Mouse (Mus musculus): ENCODE results near the gene Zfp869. TPM values are rescaled to one million over a fixed set of nuclear protein-coding genes. Genes with fewer than 3 reads are reported as not detected.
"Not testable (repeated sequence)": the region's sequence is repeated elsewhere in the genome, so short reads cannot be mapped to it uniquely, and the experiment has no call there.

Zfp869 gene
- 10 to 100 TPM; 33.1 to 40.6 TPM for polyA plus RNA-seq (2017; shearing (Covaris generic))

DNA sequence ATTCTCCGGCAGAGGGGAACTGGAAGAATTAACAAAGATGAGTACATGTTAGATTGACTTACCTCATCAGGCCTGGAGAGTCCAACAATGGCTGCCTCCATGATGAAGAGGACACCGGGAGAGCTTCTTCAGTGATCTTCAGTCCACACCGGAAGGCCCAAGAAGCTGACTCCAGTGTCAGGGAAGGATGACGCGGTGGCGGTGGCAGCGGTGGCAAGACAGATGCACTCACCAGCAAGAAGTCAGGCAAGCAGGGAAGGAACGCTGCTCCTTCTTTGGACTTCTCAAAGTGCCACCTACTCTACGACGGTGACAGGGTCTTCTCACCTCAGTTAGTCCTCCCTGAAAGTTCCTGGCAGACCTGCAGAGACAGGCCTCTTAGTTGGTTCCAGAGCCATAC is at the start of gene Zfp869:
Zfp869 (minus strand) TSS at position 101 of the 400 bp plus-strand sequence.
- ATAC-seq, result not testable (repeated sequence)

DNA sequence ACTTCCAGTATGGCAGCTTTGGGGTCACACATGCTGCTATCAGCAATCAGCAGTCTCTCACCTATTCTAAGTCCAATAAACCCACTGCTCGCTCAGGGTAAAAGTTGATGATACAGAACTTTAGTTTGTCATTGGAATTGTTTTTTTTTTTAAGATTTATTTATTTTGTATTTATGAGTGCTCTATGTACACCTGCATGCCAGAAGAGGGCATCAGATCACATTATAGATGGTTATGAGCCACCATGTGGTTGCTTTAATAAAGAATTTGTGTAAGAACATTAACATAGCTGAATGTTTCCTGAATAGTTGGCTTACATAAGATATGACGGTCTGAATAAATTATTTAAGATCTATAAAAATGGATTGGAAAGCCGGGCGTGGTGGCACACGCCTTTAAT is 47.8 kb upstream of the Zfp869 start:
- no peak for ATAC-seq

DNA sequence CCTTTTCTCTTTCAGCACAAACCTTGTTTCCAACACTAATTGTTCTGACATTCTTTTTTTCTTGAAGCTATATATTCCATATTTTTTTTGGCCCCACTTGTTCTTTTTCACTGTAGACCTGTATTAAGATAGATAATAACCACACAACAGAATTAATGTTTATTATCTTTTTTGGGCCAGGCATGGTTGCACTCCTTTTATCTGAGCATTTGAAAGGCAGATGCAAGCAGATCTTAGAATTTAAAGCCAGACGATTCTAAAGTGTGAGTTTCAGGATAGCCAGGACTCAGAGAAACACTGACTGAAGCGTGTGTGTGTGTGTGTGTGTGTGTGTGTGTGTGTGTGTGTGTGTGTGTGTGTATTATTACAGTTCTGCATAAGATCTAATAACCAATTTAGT is 41.9 kb upstream of the Zfp869 start:
- no peak for ATAC-seq

DNA sequence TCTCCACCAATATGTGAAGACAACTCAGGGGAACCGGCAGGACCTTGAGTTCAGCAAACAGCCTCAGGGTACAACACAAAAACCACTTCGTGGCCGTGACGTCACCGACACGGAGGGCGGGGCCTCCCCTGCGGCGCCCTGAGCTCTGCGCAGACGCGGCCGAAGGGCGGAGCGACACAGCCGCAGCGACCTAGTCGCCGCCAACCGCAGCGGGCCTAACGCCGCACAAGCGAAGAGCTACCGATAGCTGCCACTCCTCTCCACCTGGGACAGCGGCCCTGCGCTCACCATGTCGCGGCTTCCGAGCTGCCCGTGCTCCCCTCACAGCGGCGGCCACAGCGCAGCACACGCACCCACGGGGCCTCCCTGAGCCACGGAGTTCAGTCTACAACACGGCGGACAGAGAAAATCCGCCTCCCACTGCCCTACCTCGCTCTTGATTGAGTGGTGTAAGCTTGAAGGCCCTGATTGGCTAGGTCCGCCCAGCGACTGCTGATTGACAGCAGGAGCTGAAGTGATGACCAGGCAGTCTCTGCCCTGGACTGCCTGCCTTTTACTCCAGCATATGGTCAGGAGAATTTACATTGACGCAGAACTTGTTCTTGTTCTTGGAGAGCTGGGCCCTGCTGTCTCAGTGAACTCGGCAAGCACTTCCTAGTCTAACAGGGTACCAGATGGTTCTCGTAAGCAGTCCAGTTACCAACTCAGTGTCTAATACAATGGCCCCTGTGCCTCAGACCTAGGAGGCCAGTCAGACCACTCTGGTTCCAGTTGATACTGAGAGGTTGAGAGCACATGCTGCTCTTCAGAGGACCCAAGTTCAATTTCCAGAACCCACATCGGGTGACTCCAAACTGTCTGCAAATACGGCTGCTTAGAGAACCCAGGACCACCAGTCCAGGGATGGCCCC is 39.3 kb upstream of the Zfp869 start, which contains the start of gene Zfp963:
Zfp963 (minus strand) TSS at position 427 of the 911 bp plus-strand sequence.
- peak; percentile 91 for ATAC-seq

DNA sequence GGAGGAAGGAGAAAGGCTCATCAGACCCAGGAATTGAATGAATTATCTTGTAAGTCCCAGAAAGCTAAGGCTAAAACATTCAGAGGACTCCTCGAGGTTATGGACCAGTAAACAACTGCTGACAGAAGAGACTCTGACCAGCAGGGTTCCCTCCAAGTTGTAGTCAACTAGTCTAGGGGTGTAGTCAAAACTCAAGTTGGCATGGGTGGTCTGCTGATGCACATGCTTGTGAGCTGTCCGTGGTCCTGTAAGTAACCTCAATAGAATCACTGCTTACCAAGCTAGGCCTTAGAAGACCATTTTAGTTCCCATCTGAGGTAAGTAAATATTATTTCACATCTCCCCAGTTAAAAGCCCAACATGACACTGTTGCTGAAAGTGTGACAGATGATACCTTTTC is 30.7 kb upstream of the Zfp869 start:
- ATAC-seq, result no peak

DNA sequence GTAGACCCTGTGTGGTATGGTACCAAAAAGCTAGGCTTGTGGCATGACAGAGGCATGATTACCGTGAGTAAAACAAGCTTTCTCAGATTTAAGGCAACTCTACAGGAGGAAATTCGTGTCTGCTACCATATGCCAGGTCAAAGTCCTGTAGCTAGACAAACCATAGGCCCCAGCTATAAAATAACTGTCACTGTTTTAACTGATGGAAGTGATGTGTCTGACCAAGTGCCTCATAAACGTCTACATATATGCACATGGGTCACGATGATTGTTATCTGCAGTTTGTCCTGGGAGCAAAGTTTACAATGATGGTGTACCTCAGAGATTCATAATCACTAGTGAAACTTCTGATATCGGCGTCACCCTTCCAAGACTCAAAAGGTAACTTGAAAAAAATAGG is 30.2 kb upstream of the Zfp869 start:
- ATAC-seq, result no peak

DNA sequence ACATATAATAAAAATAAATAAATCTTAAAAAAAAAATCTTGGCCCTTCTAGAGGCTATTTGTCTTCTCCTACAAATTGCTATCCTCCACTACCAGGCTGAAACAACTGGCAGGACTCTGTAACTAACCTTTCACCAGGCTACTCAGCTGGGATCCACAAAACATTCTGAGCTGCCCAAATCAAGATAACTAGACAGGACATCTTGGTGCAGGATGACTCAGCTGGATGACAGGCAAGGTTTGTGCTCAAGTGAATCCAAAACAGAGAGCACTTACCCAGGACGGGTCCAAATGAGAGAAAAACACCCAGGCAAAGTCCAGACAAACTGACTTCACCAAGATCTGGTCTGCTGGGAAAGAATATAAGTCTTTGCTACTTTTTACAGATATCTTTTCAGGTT is 25.0 kb upstream of the Zfp869 start:
- no peak for ATAC-seq

DNA sequence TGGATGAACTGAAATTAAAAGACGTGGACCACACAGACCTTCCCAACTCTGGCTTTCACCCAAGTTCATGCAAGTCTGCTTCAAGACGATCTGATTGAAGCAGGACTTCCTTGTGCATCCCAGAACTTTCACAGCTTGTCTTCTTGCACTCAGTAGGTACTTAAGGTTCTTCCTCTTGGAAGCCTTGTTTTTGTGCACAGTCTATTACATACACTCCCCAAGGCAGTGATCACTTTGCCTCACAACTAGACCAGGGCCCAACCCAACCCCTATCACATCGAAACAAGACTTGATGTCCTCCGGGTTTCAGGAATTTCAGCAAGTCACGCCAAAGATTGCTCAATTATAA is 6.7 kb upstream of the Zfp869 start:
- ATAC-seq, result no peak

DNA sequence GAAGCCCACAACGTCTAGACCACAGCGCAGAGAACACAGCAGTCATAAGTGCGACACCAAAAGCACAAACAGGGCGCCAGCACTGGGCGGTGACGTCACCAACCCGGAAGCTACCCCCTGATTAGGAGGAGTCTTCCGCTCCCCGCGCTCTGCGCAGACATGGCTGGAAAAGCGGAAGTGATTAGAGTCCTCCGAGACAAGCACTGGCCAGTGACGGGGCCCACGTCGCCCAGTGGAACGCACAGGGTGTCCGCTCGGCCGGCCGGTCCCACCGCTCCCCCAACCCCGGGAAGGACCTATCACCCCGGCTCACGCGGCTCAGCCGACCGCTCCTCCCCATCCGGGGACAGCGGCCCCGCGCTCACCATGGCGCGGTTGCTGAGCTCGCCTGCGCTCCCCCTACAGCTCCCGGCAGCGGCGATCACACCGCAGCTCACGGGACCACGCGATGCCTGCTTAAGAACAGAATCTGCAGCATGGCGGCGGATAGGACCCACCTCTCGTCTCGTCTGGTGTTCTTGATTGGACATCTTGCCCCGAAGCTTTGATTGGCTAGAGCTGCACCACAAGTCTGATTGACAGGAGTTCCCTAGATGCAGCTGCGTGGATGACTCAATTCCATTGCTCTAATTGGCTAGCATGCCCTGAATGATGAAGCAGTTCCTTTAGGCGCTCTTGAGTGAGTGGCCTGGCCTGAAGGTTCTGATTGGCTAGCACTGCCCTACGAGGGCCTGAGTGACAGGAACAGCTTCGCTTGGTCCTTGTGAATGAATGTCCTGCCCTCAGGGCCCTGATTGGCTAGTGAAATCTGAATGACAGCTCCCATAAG is 6.1 kb upstream of the Zfp869 start:
- peak; percentile 94 for ATAC-seq

DNA sequence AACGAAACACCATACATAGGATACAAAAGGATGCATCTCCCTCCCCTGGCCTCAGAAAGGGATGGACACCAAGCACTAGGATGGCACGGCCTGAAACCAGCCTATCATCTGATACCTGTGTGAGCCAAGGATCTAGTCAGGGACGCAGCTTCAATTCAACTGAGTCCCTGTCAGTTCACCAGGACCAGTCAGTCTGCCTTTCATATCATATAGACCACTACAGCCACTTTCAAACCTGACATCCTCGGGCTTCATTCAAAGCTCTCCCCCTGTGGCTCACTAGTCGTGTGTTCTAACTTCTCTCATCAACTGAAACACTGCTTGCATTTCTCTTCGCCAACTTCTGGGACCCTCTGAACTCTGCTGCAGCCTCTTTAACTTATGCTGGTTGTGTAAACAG is 4.8 kb upstream of the Zfp869 start:
- no peak for ATAC-seq

DNA sequence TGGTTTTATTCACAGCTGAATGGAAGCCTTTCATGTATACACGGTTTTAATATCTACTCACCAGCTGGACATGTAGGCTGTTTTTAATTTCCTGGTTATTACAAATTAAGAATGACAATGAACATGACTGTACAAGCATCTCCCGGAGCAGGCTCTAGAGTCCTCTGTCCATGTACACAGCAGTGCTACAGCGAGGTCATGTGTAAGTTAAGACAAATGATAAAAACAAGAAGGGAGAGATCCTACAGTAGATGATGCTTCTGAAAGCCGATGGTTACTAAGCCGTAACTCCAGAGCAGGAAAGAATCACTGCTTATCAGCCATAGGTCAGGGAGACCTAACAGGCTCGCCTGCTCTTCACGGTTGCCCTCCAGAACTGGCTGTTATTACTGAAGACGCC is 3.0 kb upstream of the Zfp869 start:
- ATAC-seq, result no peak

DNA sequence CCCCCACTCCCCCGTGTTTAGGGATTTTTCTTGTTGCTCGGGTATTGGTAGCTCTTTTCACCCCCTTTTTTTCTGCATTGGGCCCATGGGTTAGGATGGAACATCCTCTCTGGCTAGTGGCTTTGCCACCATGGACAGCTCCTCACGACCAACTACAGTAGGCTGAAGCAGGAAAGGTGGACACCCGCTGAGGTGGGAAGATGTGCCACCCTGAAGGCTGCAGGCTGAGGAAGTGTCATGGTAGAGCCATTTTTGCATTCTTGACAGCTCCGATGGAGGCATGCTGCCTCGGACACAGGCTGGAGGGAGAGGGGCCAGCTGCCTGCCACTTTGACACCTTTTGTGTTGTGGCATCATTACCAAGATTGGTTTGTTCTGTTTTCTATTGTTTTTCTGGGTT is 8.7 kb downstream of the Zfp869 start:
- ATAC-seq, result no peak

DNA sequence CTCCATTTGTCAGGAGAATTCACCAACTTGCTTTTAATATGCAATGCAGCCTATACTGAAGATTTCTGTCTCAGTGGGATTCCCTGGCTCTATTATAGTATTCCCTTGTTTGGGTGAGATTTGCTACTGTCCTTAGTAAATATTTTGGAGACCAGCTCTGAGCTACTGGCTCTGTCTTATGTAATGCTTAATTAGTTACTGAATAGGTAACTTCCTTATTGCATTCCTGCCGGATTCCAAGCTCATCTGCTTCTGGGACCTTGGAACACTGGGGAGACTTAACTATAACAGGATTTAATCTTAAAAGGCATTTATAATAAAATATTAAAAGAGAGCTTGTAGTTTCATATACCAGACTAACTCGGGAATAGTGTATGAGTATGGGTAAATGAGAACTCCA is 45.5 kb downstream of the Zfp869 start:
- ATAC-seq, result not testable (repeated sequence)

DNA sequence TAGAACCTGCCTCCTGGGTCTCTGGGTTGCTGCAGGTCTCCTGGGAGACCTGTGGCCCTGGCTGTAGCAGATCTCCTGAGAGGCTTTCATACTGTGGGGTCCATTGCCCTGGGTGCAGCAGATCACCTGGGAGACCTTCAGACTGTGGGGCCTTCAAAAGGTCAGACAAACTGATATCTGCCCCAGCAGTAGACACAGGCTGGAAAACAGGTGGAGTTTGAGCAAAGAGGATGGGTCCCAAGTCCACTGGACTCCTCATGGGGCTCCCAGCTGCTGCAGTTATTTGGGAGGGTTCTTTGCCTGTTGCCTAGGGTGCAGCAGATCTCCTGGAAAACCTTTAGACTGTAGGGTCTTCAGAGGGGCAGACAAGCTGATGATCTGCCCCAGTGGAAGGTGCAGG is 49.2 kb downstream of the Zfp869 start:
- ATAC-seq, result no peak

Other genes with a start within 250 kb of the Zfp869 start
- gene Gm7697, start 187.7 kb downstream of the Zfp869 start, polyA plus RNA-seq (2017; shearing (Covaris generic)), result not detected
- gene Zfp868, start 85.2 kb downstream of the Zfp869 start, polyA plus RNA-seq (2017; shearing (Covaris generic)), result 10 to 100 TPM; 34.5 to 36.1 TPM
- gene Zfp964, start 56.2 kb downstream of the Zfp869 start, polyA plus RNA-seq (2017; shearing (Covaris generic)), result under 1 TPM; 0.08 to 0.17 TPM
- gene Zfp963, start 39.2 kb upstream of the Zfp869 start, polyA plus RNA-seq (2017; shearing (Covaris generic)), result 1 to 10 TPM; 5.3 to 8.8 TPM
- 1 to 10 TPM in 1 of 2 experiments, not detected in 1; 2.0 TPM for gene Gm20422, start 64.2 kb upstream of the Zfp869 start, polyA plus RNA-seq (2017; shearing (Covaris generic))
- gene Atp13a1, start 80.4 kb upstream of the Zfp869 start, polyA plus RNA-seq (2017; shearing (Covaris generic)), result 10 to 100 TPM; 17.4 to 20.7 TPM
- 10 to 100 TPM; 15.8 to 20.6 TPM for gene Zfp866, start 80.5 kb upstream of the Zfp869 start, polyA plus RNA-seq (2017; shearing (Covaris generic))
- 10 to 100 TPM; 66.3 to 86.0 TPM for gene Gmip, start 98.0 kb upstream of the Zfp869 start, polyA plus RNA-seq (2017; shearing (Covaris generic))
- under 1 TPM; 0.38 to 0.52 TPM for gene Lpar2, start 111.7 kb upstream of the Zfp869 start, polyA plus RNA-seq (2017; shearing (Covaris generic))
- 10 to 100 TPM; 13.1 to 15.4 TPM for gene Pbx4, start 121.8 kb upstream of the Zfp869 start, polyA plus RNA-seq (2017; shearing (Covaris generic))
- gene Cilp2, start 177.0 kb upstream of the Zfp869 start, polyA plus RNA-seq (2017; shearing (Covaris generic)), result not detected
- not detected for gene Tssk6, start 191.5 kb upstream of the Zfp869 start, polyA plus RNA-seq (2017; shearing (Covaris generic))
- gene Ndufa13, start 191.8 kb upstream of the Zfp869 start, polyA plus RNA-seq (2017; shearing (Covaris generic)), result 100 to 1,000 TPM; 231 to 276 TPM
- gene Yjefn3, start 192.0 kb upstream of the Zfp869 start, polyA plus RNA-seq (2017; shearing (Covaris generic)), result under 1 TPM in 1 of 2 experiments, not detected in 1; 0.82 TPM

All from activated CD4-positive, CD25-positive, alpha-beta regulatory T cell, adult 4 months (primary cell).